Mouse (Mus musculus) macrophage (primary cell): ENCODE measurements around the gene Kat5. TPM values are rescaled to one million over a fixed set of nuclear protein-coding genes. Genes with fewer than 3 reads are reported as not detected.

Experiments
- H3K27ac ChIP-seq: fragments of 350-480 bp; formaldehyde crosslinking; 2 replicates; pipeline ENCODE4 v1.9.0; 2021
- H3K36me3 ChIP-seq: fragments of 350-480 bp; formaldehyde crosslinking; 2 replicates; pipeline ENCODE4 v1.9.0; 2021; ENCODE audit errors: inconsistent target
- H3K4me3 ChIP-seq: fragments of 350-480 bp; formaldehyde crosslinking; 2 replicates; pipeline ENCODE4 v1.9.0; 2021; ENCODE audit errors: inconsistent target
- H3K79me2 ChIP-seq: fragments of 350-480 bp; formaldehyde crosslinking; 2 replicates; pipeline ENCODE4 v1.9.0; 2021; ENCODE audit errors: inconsistent target
- WGBS: methylation state at CpG from one replicate; pipeline ENCODE4 v1.1.7; 2026; ENCODE audit warnings: inconsistent platforms; ENCODE audit not compliant: missing documents; 5-methylcytosine and 5-hydroxymethylcytosine counted together
- polyA plus RNA-seq: library from polyadenylated mRNA; stranded (reverse); fragments of 250-400 nt; gene quantifications from 3 replicates; pipeline ENCODE4 v1.2.4, GENCODE M21; 2018; ENCODE audit warnings: inconsistent platforms

Kat5 gene
- polyA plus RNA-seq, 1 experiment from 2014 or later, result 54.4 TPM

GRCm38 (mm10) chr19:5640339-5640738 lies 30.3 kb upstream of the Kat5 start:
- H3K4me3 ChIP-seq, result no peak overlapping the region
- peaks cover 59% of the 10 kb centered on the region for H3K79me2 ChIP-seq
- 96% methylated on average over 6 of the region's 9 CpGs for WGBS
- H3K36me3 ChIP-seq, result peaks cover 64% of the 10 kb centered on the region
- no peak overlapping the region for H3K27ac ChIP-seq

GRCm38 (mm10) chr19:5638416-5639005 lies 28.5 kb upstream of the Kat5 start:
- peaks cover 47% of the 10 kb centered on the region for H3K36me3 ChIP-seq
- 96% methylated on average over 18 of the region's 18 CpGs for WGBS
- peak overlapping the region; percentile 82 for H3K4me3 ChIP-seq
- peak overlapping the region; percentile 62 for H3K27ac ChIP-seq
- H3K79me2 ChIP-seq, result peaks cover 52% of the 10 kb centered on the region

DNA sequence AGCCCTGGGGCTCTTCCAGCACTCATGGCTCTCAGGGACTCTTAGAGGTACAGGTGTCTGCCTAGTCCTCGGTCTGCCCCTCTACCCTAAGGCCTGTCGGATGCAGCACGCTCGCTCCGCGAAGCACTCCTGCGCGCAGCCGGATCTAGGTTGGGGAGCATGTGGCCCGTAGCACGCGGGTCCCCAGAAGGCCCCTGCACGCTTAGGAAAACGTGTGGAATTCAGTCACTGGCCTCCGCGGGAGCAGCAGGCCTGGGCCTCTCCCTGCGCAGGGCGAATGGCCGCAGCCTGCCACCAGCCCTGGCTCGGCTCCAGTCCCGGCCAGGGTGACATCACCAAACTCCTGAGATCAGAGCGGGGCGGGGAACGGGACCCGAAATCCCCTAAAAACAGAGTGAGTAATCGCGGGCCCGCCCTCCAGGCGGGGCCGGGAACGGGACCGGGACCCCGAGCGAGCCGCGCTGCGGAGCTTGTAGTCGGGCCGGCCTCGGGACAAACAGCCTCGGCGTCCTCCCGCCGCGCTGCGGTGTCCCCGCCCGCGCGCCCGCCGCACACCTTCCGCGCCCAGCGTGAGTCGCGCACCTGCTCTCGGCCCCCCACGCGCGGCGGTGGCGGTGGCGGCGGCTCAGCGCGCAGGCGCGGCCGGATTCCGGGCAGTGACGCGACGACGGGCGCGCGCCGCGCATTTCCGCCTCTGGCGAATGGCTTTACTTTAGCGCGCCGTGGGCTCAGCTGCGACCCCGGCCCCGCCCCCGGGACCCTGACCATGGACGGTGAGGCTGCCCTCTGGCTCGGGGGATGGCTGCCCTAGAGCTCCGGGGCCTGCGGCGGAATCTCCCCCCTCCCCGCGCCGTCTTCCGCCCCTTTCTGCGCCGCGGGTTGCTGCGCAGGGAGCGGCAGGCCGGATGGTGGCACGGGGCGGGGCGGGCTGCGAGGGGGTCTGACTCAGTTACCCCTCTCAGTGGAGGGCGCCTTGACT lies 27.3 kb upstream of the Kat5 start, which contains the start of gene Rela:
Gene Rela, plus strand, starts transcription at position 415 of the 979 bp plus-strand sequence.
- Histone ChIP-seq H3K4me3 (peak within 1 kb of the TSS; percentile 82), H3K36me3 (peaks cover 37% of the 10 kb centered on the region), H3K27ac (peak within 1 kb of the TSS; percentile 90), H3K79me2 (peaks cover 41% of the 10 kb centered on the region)
- WGBS, result under 1% methylated on average over 68 of the region's 109 CpGs

- peaks cover 38% of the 10 kb centered on the region for H3K79me2 ChIP-seq
- H3K36me3 ChIP-seq, result peaks cover 30% of the 10 kb centered on the region
- 16% methylated on average over 12 of the region's 12 CpGs for WGBS
- H3K4me3 ChIP-seq, result peak overlapping the region; percentile 40
- H3K27ac ChIP-seq, result peak overlapping the region; percentile 90
These were observed 26.6 kb upstream of the Kat5 start for GRCm38 (mm10) chr19:5636571-5637041.

DNA sequence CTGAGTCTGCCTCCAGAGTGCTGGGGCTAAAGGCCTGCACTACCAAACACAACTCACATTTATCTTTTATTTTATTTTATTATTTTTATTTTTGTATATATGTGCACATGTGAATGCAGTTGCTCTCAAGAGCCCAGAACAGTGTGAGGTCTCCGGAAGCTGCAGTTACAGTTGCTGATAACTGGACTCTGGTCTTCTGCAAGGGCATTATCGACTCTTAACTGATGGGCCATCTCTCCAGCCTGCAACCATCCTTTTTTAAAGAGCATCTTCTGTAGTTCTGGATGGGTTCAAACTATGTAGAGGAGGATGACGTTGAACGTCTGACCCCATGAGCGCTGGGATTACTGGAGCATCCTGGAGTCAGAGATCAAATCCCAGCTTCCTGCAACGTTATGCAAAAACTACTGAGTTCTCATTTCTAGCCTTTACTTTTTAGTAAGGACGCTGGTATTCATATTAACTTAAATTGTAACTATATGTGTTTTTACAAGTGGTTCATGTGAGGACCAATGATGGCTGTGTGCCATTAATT lies 26.1 kb upstream of the Kat5 start:
- WGBS, result 54% methylated on average over 7 of the region's 7 CpGs
- peaks cover 33% of the 10 kb centered on the region for H3K79me2 ChIP-seq
- H3K4me3 ChIP-seq, result peak overlapping the region; percentile 40; the same call in 1 of the 2 replicates
- H3K36me3 ChIP-seq, result peaks cover 26% of the 10 kb centered on the region
- H3K27ac ChIP-seq, result peak overlapping the region; percentile 90

- Histone ChIP-seq H3K79me2 (no peaks in the 10 kb centered on the region), H3K36me3 (no peaks in the 10 kb centered on the region), H3K4me3 (no peak overlapping the region), H3K27ac (no peak overlapping the region)
- 87% methylated on average over 9 of the region's 9 CpGs for WGBS
These were observed 22.1 kb upstream of the Kat5 start for GRCm38 (mm10) chr19:5632120-5632519.

GRCm38 (mm10) chr19:5629907-5630306 lies 19.9 kb upstream of the Kat5 start:
- H3K4me3 ChIP-seq, result no peak overlapping the region
- H3K79me2 ChIP-seq, result no peaks in the 10 kb centered on the region
- no peaks in the 10 kb centered on the region for H3K36me3 ChIP-seq
- H3K27ac ChIP-seq, result no peak overlapping the region

DNA sequence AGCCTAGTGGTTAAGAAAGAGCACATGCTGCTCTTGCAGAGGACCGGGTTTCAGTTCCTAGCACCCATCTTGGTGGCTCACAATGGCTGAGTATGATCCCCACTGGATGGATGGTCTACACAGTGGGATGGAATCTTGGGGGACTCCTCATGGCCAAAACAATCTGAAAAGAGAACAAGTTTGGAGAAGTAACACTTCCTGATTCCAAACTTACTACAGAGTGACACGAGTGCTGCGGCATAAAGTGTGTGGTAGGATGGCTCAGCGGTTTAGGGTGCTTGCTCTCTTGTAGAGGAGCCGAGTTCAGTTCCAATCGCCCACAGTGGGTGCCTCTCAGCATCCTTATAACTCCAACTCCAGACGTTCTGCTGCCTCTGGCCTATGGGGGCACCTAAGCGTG lies 15.3 kb upstream of the Kat5 start:
- no peak overlapping the region for H3K27ac ChIP-seq
- H3K79me2 ChIP-seq, result no peaks in the 10 kb centered on the region

DNA sequence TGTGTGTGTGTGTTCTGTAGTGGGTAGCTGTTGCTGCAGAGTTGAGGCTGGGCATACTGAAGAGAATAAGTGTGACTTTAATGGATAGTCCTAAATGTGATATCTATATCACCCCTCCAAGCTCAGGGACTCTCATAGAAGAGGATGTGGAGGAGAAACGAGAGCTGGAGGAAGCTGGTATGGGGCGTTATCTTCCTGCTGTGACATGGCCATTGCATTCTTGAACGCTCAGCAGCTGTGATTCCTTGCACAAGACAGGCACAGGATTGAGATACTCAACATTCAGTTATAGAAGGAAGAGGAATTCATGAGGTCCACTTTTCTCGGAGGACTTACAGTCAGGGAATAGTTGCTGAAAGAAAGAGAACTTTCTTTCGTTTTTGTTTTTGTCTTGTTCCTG lies 11.8 kb upstream of the Kat5 start:
- peak overlapping the region; percentile 19; the same call in 1 of the 2 replicates for H3K27ac ChIP-seq
- no peaks in the 10 kb centered on the region for H3K79me2 ChIP-seq
- no peak overlapping the region for H3K4me3 ChIP-seq
- H3K36me3 ChIP-seq, result no peaks in the 10 kb centered on the region
- 28% methylated on average over 5 of the region's 5 CpGs for WGBS

More for the DNA sequence above, 15.3 kb upstream of the Kat5 start:
- Histone ChIP-seq H3K36me3 (no peaks in the 10 kb centered on the region), H3K4me3 (no peak overlapping the region)
- WGBS, result 49% methylated on average over 8 of the region's 8 CpGs

DNA sequence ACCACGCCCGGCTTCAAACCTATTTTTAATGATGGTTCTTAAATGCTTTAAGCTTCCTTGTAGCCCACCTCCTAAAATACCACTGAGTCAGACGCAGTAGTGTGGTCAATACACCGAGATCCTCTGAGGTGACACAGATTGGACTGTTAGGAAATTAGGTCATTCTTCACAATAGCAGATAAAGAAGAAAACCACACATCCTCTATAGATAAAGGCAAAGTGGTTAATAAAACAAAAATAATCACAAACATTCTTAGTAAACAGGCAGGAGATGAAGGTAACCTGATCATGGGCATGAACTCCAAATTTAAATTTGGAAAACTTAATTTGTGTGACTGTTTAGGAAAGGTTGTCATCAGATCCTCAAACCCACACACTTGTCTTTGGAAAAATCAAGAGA lies 10.0 kb upstream of the Kat5 start:
- Histone ChIP-seq H3K27ac (no peak overlapping the region), H3K36me3 (no peaks in the 10 kb centered on the region), H3K4me3 (no peak overlapping the region), H3K79me2 (no peaks in the 10 kb centered on the region)
- WGBS, result 83% methylated on average over 4 of the region's 4 CpGs

DNA sequence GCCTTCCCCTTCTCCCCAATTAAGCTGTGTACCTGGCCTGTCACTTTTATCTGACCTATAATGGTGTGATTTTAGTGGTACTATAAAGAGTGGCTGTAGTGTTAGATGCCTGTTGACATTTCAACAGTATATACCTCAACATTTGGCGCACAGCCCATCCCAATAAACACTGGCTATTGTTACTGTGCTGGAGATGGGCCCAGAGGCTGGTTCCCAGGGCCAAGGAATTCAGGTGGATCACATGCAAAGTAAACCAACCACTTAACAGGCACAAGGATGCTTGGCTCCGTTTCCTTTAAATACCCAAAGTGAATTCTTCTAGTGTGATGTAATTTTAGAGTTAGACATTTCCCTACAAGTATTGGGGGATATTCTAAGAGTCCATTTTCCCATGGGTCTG lies 4.9 kb upstream of the Kat5 start:
- no peak overlapping the region for H3K27ac ChIP-seq

DNA sequence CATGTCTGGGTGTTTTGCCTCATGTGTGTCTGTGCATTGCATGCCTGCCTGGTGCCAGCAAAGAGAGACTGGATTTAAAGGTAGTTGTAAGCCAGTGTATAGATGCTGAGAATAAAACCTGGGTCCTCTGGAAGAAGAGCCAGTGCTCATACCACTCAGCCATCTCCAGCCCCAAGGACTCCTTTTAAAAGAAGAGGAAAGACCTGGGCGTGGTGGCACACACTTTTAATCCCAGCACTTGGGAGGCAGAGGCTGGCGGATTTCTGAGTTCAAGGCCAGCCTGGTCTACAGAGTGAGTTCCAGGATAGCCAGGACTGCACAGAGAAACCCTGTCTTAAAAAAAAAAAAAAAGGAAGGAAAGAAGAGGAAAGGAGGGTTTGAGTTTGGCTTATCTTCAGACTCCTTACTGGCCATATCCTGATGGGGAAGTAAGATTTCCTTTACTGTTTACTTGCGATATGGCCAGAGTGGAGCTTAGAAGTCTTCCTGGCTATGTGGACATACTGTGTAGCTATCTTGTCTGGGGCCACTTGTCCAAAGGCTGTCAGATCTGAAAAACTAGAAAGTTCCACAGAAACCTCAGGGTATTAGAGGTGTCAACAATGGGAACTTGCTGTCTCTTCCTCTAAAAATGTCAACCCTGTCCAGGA lies 2.9 kb upstream of the Kat5 start:
- 47% methylated on average over 3 of the region's 3 CpGs for WGBS
- H3K4me3 ChIP-seq, result no peak overlapping the region
- H3K27ac ChIP-seq, result peak overlapping the region; percentile 2; the same call in 1 of the 2 replicates
- peaks cover 5% of the 10 kb centered on the region; the same call in 1 of the 2 replicates for H3K36me3 ChIP-seq
- H3K79me2 ChIP-seq, result peaks cover 12% of the 10 kb centered on the region; the same call in 1 of the 2 replicates

More for the DNA sequence above, 4.9 kb upstream of the Kat5 start:
- 100% methylated on average over 2 of the region's 2 CpGs for WGBS
- no peaks in the 10 kb centered on the region for H3K79me2 ChIP-seq
- no peak overlapping the region for H3K4me3 ChIP-seq
- H3K36me3 ChIP-seq, result no peaks in the 10 kb centered on the region

DNA sequence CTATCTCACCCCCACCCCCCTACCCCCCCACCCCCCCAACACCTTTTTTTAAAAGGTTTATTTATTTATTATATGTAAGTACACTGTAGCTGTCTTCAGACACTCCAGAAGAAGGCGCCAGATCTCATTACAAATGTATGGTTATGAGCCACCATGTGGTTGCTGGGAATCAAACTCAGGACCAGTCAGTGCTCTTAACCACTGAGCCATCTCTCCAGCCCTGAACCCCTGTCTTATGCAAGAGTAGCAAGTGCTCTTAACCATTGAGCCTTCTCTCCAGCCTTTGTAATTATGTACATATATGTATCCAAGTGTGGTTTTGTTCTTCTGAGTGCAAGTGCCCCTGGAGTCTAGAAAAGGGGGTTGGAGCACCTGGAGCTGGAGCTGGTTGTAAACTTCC lies 1.9 kb upstream of the Kat5 start:
- no peak overlapping the region for H3K4me3 ChIP-seq
- peaks cover 12% of the 10 kb centered on the region; the same call in 1 of the 2 replicates for H3K79me2 ChIP-seq
- H3K27ac ChIP-seq, result no peak overlapping the region
- H3K36me3 ChIP-seq, result peaks cover 14% of the 10 kb centered on the region; the same call in 1 of the 2 replicates
- WGBS, result 100% methylated on average over 1 of the region's 1 CpGs

DNA sequence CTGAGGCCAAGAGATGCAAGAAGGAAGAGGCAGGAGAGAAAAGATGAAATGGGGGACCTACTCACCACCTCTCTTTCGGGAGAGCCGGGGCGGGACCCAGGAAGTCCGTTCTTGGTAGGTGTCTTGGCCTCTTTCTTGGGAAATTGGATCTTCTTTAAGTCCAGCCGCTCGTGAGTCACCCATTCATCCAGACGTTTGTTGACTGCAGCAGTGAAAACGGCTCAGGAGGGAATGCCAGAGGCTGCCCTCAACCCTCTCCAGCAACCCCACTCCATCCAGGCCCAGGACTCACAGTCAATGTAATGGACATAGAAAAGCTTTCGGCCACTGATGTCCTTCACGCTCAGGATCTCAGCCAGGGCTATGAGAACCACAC lies 878 bp downstream of the Kat5 start:
- Histone ChIP-seq H3K36me3 (peaks cover 41% of the 10 kb centered on the region), H3K4me3 (peak overlapping the region; percentile 62), H3K79me2 (peaks cover 12% of the 10 kb centered on the region; the same call in 1 of the 2 replicates), H3K27ac (peak overlapping the region; percentile 90)
- WGBS, result 53% methylated on average over 10 of the region's 10 CpGs
